Mouse (Mus musculus) thymus, postnatal 4 days (tissue): ENCODE data around the gene Cyb5r1.

Source experiments
- DNase-seq: peaks from one replicate; pipeline ENCODE4 v3.0.0; 2021

The Cyb5r1 gene

GRCm38 (mm10) chr1:134405509-134406413 lies at the start of gene Cyb5r1:
Gene Cyb5r1, plus strand, starts transcription at chr1:134405559.
- peak; percentile 86 for DNase-seq

GRCm38 (mm10) chr1:134357461-134357860 lies 47.9 kb upstream of the Cyb5r1 start:
- no peak for DNase-seq

- no peak for DNase-seq
Observed at GRCm38 (mm10) chr1:134360656-134361055, 44.7 kb upstream of the Cyb5r1 start.

GRCm38 (mm10) chr1:134361195-134361856 lies 44.0 kb upstream of the Cyb5r1 start:
- no peak for DNase-seq

- DNase-seq: peak; percentile 98
Observed at GRCm38 (mm10) chr1:134361857-134362212, 43.5 kb upstream of the Cyb5r1 start, which contains the start of gene Tmem183a. Gene Tmem183a, minus strand, starts transcription at chr1:134361979.

- DNase-seq: no peak
Observed at GRCm38 (mm10) chr1:134363194-134363593, 42.2 kb upstream of the Cyb5r1 start.

- no peak for DNase-seq
Observed at GRCm38 (mm10) chr1:134365491-134365890, 39.9 kb upstream of the Cyb5r1 start.

GRCm38 (mm10) chr1:134368777-134369337 lies 36.5 kb upstream of the Cyb5r1 start:
- DNase-seq: peak; percentile 76

- DNase-seq: no peak
Observed at GRCm38 (mm10) chr1:134374124-134374523, 31.2 kb upstream of the Cyb5r1 start.

GRCm38 (mm10) chr1:134381051-134381450 lies 24.3 kb upstream of the Cyb5r1 start:
- DNase-seq: no peak

GRCm38 (mm10) chr1:134381795-134382625 lies 23.3 kb upstream of the Cyb5r1 start:
- no peak for DNase-seq

- DNase-seq: no peak
Observed at GRCm38 (mm10) chr1:134384581-134384980, 20.8 kb upstream of the Cyb5r1 start.

GRCm38 (mm10) chr1:134385176-134385575 lies 20.2 kb upstream of the Cyb5r1 start:
- no peak for DNase-seq

- no peak for DNase-seq
Observed at GRCm38 (mm10) chr1:134385666-134386065, 19.7 kb upstream of the Cyb5r1 start, which contains the start of gene 4933406M09Rik. Gene 4933406M09Rik, plus strand, starts transcription at chr1:134385940.

- no peak for DNase-seq
Observed at GRCm38 (mm10) chr1:134393827-134394226, 11.5 kb upstream of the Cyb5r1 start.

GRCm38 (mm10) chr1:134398210-134398609 lies 7.1 kb upstream of the Cyb5r1 start:
- no peak for DNase-seq

GRCm38 (mm10) chr1:134399735-134400134 lies 5.6 kb upstream of the Cyb5r1 start:
- peak; percentile 34 for DNase-seq

- DNase-seq: no peak
Observed at GRCm38 (mm10) chr1:134406414-134406771, 1.0 kb downstream of the Cyb5r1 start.

GRCm38 (mm10) chr1:134408080-134408479 lies 2.7 kb downstream of the Cyb5r1 start:
- DNase-seq: no peak

GRCm38 (mm10) chr1:134411706-134412629 lies 6.6 kb downstream of the Cyb5r1 start:
- DNase-seq: no peak

GRCm38 (mm10) chr1:134414038-134414437 lies 8.7 kb downstream of the Cyb5r1 start:
- DNase-seq: no peak
